Mouse (Mus musculus) thymus, postnatal 36 days (tissue): ENCODE results near the gene Slc44a2.
A peak's percentile ranks its signal among the peaks of the same experiment; 100 is the strongest.

ENCODE experiments used
- DNase-seq, 2 experiments: peaks; one replicate each; pipeline ENCODE4 v3.0.0; 2022; ENCODE audit warnings: mixed read lengths in 2 of 2

Slc44a2 gene

GRCm38 (mm10) chr9:21320619-21321512, at the start of gene Slc44a2:
Gene Slc44a2 (plus strand): TSS chr9:21320698.
- peak; percentile 91 to 93 for DNase-seq

DNA sequence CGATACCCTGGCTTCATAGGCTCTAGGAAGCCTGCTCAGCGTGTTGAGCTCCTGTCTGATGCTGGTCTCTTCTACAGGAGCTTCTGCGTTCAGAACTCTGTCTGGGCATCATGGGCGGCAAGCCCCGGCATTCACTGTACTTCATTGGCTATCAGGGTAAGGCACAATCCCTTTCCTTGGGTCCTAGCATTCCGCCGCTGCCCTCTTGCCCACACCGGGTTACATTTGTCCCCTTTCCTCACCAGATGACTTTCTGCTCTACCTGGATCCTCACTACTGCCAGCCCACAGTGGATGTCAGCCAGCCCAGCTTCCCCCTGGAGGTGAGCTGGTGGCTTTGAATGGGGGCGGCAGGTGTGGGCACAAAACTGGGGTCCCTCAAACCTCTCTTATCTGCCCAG, 48.1 kb upstream of the Slc44a2 start:
- DNase-seq, result no peak

- no peak for DNase-seq
Measured at GRCm38 (mm10) chr9:21273094-21273493, 47.4 kb upstream of the Slc44a2 start.

- DNase-seq, result no peak
Measured at GRCm38 (mm10) chr9:21273520-21274228, 46.8 kb upstream of the Slc44a2 start.

DNA sequence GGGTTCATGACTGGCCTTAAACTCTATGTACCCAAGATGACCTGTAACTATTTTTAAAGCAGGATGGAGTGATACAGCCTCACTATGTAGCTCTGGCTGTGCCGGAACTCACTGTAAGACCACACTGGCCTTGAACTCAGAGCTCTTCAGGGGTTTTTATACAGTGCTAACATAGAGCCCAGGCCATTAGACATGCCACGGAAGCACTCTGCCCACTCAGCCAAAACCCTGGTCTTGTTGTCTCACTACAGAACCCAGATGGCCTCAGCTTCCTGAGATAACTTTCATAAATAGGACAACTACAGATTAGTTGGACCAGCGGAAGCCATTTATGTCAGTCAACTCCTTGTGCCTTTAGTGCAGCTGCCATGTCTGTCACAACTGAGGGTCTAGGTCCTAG, 46.2 kb upstream of the Slc44a2 start:
- no peak for DNase-seq

DNA sequence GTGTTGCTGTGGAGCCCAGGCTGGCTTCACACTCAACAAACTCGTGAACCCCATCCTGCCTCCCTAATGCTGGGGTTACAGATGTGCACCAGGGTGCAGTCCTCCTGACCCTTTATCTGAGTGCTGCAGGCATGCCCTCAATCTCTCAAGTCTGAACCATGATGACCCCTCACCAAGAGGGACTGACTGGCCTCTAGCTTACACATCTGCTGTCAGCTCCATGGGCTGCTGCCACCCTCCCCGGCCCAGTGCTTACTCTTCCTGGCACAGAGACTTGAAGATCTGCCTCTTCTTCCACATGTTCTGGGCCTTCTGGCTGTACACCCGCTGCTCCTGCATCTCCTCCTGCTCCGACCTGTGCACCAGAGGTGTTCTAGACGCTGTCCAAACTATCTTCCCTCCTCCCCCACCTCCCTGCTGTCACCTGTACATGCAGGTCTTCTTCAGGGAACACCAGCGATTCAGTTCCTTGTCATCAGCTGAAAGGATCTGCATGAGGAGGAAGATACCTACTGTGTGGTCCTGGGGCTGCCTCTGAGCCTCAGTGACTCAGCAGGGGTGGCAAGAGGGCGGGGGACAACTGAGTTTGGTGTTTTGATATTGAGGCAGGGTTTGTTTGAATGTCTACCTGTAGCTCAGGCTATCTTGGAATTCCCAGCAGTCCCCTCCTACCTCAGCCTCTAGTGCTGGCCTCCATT, 45.3 kb upstream of the Slc44a2 start:
- no peak for DNase-seq

- DNase-seq, result no peak
Measured at GRCm38 (mm10) chr9:21275727-21276126, 44.8 kb upstream of the Slc44a2 start.

- no peak for DNase-seq
Measured at GRCm38 (mm10) chr9:21276307-21276706, 44.2 kb upstream of the Slc44a2 start.

- no peak for DNase-seq
Measured at GRCm38 (mm10) chr9:21277776-21278175, 42.7 kb upstream of the Slc44a2 start.

DNA sequence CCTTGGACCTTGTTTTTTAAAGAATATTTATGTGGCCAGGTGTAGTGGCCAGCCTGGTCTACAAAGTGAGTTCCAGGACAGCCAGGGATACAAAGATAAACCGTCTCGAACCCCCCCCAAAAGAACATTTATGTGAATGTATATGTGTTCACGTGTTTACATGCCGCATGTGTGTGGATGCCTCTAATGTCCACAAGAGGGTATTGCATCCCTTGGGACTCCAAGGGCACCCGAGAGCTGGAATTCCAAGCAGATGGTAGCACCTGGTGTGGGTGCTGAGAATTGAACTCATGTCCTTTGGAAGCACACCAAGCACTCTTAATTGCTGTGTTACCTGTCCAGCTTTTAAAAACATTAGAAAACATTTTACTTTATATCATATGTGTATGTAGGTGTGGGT, 36.9 kb upstream of the Slc44a2 start:
- DNase-seq, result no peak

DNA sequence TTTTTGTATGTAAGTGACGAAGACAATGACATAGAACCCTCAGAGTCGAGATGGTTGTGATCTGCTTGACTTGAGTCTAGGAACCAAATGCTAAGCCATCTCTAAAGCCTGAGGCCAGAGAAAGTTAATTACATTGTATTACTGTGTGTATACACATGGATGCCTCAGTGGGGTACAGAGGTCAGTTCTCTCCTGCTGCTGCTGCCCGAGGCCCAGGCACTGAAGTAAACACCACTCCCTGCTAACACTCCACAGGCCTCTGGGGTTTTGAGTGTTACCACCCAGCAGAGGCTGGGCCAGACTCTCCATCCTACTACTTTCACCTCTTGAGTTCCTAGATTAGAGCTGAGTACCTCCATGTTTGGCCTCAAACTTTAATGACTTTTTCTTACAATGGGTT, 36.5 kb upstream of the Slc44a2 start:
- no peak for DNase-seq

DNA sequence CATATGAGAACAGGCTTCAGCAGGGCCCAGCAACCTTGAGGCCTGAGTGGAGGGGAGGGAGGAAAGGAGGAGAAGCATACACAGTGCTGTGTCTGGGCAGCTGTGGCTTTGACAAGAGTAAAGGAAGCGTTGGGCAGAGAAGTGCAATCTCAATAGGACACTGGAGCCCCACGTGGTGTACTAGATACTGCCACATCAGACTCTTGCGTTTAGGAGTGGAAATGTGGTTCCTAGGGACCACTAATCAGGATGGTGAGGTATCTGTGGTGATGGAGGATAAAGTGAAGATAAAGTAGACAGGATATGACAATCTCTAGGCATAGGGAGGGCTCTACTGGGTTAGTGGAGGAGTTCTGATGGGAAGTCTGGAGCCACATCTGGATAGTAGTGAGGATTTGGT, 33.7 kb upstream of the Slc44a2 start:
- DNase-seq, result no peak

- peak; percentile 98 to 100 for DNase-seq
Measured at GRCm38 (mm10) chr9:21287571-21288402, 32.7 kb upstream of the Slc44a2 start, which contains the start of gene Kri1. Gene Kri1 (minus strand): TSS chr9:21287969.

GRCm38 (mm10) chr9:21288404-21289336, 31.8 kb upstream of the Slc44a2 start:
- DNase-seq, result peak; percentile 58 to 75

GRCm38 (mm10) chr9:21289337-21289671, 31.2 kb upstream of the Slc44a2 start:
- DNase-seq, result peak in 1 of 2 experiments; percentile 42

DNA sequence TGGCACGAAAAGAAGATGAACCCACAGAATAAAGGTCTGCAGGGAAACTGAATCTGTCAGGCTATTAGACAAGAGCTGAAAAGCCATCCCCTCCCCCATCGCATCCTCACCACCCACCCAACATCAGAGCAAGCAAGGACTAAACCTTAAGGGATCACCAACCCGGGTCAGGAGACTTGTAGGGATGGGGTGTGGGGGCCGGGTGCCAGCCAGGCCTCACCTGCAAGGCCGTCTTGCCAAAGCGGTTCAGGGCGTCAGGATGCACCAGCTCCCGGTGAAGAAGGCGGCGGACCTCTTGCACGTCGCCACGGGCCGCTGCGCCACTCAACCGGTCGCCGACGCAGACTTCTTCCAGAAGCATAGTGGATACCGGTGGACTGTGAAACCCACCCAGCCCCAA, 29.9 kb upstream of the Slc44a2 start:
- DNase-seq, result no peak

DNA sequence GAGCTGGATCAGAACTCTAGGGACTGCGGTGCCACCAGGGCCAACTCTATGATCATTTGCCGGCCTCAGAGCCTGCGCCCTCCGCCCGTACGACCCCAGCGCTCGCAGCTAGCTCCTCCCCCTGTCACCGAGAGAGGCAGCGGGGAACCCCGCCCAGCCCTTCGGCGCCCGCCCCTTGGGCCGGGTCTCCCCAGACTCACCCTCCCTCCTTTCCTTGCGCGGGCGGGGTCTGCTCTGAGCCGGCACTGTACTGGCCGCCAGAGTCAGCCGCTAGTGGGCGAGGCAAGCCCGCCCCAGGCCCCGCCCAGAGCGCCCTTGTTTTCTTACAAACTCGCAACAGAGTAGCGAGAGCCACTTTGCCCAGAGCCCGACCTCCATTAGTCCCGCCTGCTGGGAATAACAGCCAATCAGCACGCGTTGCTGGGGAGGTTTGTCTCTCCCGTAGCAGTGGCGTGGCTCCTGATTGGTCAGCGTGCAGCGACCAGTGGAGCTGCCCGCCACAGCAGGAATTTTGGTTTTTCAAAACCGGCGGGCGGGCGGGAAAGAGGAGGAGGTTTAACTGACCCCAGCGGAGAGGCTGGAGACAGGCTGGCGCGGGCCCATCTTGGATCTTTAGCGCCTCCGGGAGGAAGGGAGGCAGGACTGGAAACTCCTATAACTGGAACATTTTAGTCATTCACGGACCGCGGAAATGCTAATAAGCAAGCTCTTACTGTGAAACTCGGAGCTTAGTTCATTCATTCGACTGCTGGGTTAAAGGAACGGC, 29.3 kb upstream of the Slc44a2 start, which contains the start of gene Cdkn2d:
Gene Cdkn2d, minus strand, starts transcription at position 386 of the 766 bp plus-strand sequence.
- DNase-seq, result peak; percentile 100

DNA sequence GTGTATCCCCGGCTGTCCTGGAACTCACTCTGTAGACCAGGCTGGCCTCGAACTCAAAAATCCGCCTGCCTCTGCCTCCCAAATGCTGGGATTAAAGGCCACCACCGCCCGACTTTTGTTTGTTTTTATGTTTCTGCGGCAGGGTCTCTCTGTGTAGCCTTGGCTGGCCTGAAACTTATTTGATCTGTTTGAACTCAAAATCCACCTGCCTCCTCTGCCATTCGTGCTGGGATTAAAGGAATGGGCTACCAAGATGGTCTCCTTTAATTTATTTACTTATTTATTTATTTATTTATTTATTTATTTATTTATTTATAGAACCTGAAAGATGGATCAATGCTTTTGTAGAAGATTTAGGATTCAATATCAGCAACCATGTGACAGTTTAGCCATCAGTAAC, 28.6 kb upstream of the Slc44a2 start:
- DNase-seq, result peak in 1 of 2 experiments; percentile 23

DNA sequence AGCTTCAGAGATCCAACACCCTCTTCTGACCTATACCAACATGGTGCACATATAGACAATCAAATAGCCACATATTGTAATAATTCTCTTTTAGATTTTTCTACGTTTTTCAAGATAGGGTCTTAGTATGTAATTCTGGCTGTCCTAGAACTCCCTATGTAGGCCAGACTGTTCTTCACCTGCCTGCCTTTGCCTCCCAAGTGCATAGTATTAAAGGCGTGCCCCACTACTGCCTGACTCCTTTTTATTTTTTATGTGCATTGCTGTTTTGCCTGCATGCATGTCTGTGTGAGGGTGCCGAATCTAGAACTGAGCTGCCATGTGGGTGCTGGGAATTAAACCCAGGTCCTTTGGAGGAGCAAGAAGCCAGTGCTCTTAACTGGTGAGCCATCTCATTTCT, 28.2 kb upstream of the Slc44a2 start:
- DNase-seq, result no peak

DNA sequence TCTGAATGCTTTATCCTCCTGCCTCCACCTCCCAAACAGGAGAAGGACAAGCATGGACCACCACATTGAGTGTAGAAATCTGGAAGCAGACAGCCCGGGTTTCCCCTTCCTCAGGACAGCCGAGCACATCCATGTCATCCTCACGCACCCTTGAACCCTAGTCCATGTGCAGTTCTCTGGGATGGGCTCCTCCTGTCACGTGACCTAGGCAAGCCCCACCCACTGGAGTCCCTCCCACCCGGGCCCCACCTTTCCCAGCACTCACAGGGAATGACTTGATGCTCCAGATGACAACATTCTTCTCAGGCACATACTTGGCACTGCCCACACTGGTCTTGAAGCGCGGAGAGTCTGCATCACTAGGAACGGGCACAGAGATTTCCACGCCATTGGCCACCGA, 21.5 kb upstream of the Slc44a2 start:
- DNase-seq, result no peak
